Mouse (Mus musculus) intestine, postnatal 0 days (tissue): ENCODE data around the gene Vmn1r95. TPM values are rescaled to one million over a fixed set of nuclear protein-coding genes. Genes with fewer than 3 reads are reported as not detected.
"Not testable (repeated sequence)": the region's sequence is repeated elsewhere in the genome, so short reads cannot be mapped to it uniquely, and the experiment has no call there.

Source experiments
- ATAC-seq: fragments of 200-750 bp; cut with Nextera tagmentation; 2 replicates; pipeline ENCODE4 v1.8.0; 2017; ENCODE audit warnings: mild to moderate bottlenecking, moderate TSS enrichment, moderate library complexity
- H3K27ac ChIP-seq: fragments of 300-500 bp; sonication (generic); 2 replicates; pipeline ENCODE4 v1.5.1; 2014; ENCODE audit warnings: mild to moderate bottlenecking, low read depth, low read length, moderate library complexity
- H3K27me3 ChIP-seq: fragments of 300-500 bp; sonication (generic); replicated peaks from 2 replicates; pipeline ENCODE4 v1.6.1; 2014; ENCODE audit warnings: low read length, mixed read lengths; ENCODE audit not compliant: control insufficient read depth, insufficient read depth
- H3K36me3 ChIP-seq: fragments of 300-500 bp; sonication (generic); 2 replicates; pipeline ENCODE4 v1.6.1; 2014; ENCODE audit warnings: mild to moderate bottlenecking, moderate library complexity; ENCODE audit not compliant: control insufficient read depth, insufficient read depth
- H3K4me1 ChIP-seq: fragments of 300-500 bp; sonication (generic); replicated peaks from 2 replicates; pipeline ENCODE4 v1.6.1; 2014; ENCODE audit warnings: antibody characterized with exemption, low read length, mixed read lengths; ENCODE audit not compliant: control insufficient read depth, insufficient read depth
- H3K4me2 ChIP-seq: fragments of 300-500 bp; sonication (generic); replicated peaks from 2 replicates; pipeline ENCODE4 v1.6.1; 2014; ENCODE audit warnings: low read depth, mild to moderate bottlenecking, moderate library complexity
- H3K4me3 ChIP-seq: fragments of 300-500 bp; sonication (generic); 2 replicates; pipeline ENCODE4 v1.5.1; 2014; ENCODE audit warnings: low read depth, low read length
- H3K9ac ChIP-seq: fragments of 300-500 bp; sonication (generic); 2 replicates; pipeline ENCODE4 v1.6.1; 2014; ENCODE audit warnings: mild to moderate bottlenecking, low read depth, low read length
- H3K9me3 ChIP-seq: fragments of 300-500 bp; sonication (generic); 2 replicates; pipeline ENCODE4 v1.6.1; 2016; ENCODE audit warnings: mixed run types; ENCODE audit not compliant: control insufficient read depth
- whole genome bisulfite sequencing: fragments of 180-500 bp; shearing (Covaris S2); extraction: QIAGEN DNeasy Blood & Tissue Kit; methylation state at CpG from one replicate; pipeline ENCODE4 v1.1.7; 2014; 5-methylcytosine and 5-hydroxymethylcytosine counted together
- polyA plus RNA-seq: library from polyadenylated mRNA; unstranded; fragments of >200 nt; fragmentation: Nextera tagmentation; extraction: Ambion mirVana; gene quantifications from 2 replicates; pipeline ENCODE4 v1.2.1, GENCODE M21; 2015

Gene Vmn1r95
- not detected in 2 replicates for polyA plus RNA-seq

GRCm38 (mm10) chr7:20193410-20193809, at the start of gene Vmn1r95:
Gene Vmn1r95 (plus strand): TSS chr7:20193710.
- not testable (repeated sequence) for H3K27ac ChIP-seq, H3K27me3 ChIP-seq, H3K9me3 ChIP-seq, H3K36me3 ChIP-seq, H3K4me3 ChIP-seq, H3K9ac ChIP-seq, H3K4me1 ChIP-seq, ATAC-seq, H3K4me2 ChIP-seq
- WGBS = no CpG with 5 or more reads among the region's 3 CpGs

GRCm38 (mm10) chr7:20168277-20168676, 25.2 kb upstream of the Vmn1r95 start, which contains the start of gene Vmn1r94:
Gene Vmn1r94 (minus strand): TSS chr7:20168377.
- H3K4me1 ChIP-seq, H3K9ac ChIP-seq, H3K27ac ChIP-seq, H3K27me3 ChIP-seq, H3K36me3 ChIP-seq, H3K4me3 ChIP-seq, H3K9me3 ChIP-seq, ATAC-seq, H3K4me2 ChIP-seq: not testable (repeated sequence)
- no CpG with 5 or more reads among the region's 3 CpGs for WGBS

GRCm38 (mm10) chr7:20205507-20205906, 12.0 kb downstream of the Vmn1r95 start, which contains the start of gene Gm6164:
Gene Gm6164 (minus strand): TSS chr7:20205607.
- not testable (repeated sequence) for H3K4me3 ChIP-seq, H3K4me2 ChIP-seq, H3K9me3 ChIP-seq, ATAC-seq, H3K27me3 ChIP-seq, H3K27ac ChIP-seq, H3K36me3 ChIP-seq, H3K9ac ChIP-seq, H3K4me1 ChIP-seq
- no CpG with 5 or more reads among the region's 2 CpGs for WGBS

GRCm38 (mm10) chr7:20233728-20234127, 40.2 kb downstream of the Vmn1r95 start, which contains the start of gene Gm4498:
Gene Gm4498 (minus strand): TSS chr7:20233828.
- not testable (repeated sequence) for H3K9me3 ChIP-seq, H3K36me3 ChIP-seq
- no CpG with 5 or more reads among the region's 2 CpGs for WGBS

More at GRCm38 (mm10) chr7:20233728-20234127, 40.2 kb downstream of the Vmn1r95 start, which contains the start of gene Gm4498:
- not testable (repeated sequence) for H3K4me3 ChIP-seq, H3K4me1 ChIP-seq, ATAC-seq, H3K9ac ChIP-seq, H3K27me3 ChIP-seq, H3K4me2 ChIP-seq, H3K27ac ChIP-seq

Other genes with a start within 250 kb of the Vmn1r95 start
- 171 and 189 TPM in 2 replicates for gene Igsf23, start 243.0 kb upstream of the Vmn1r95 start, polyA plus RNA-seq
- gene Ceacam20, start 228.3 kb upstream of the Vmn1r95 start, polyA plus RNA-seq = 36.1 and 39.7 TPM in 2 replicates
- 1.9 and 2.7 TPM in 2 replicates for gene Nlrp9b, start 202.2 kb upstream of the Vmn1r95 start, polyA plus RNA-seq
- not detected in 2 replicates for gene Vmn1r91, start 94.0 kb upstream of the Vmn1r95 start, polyA plus RNA-seq
- not detected in 2 replicates for gene Gm16442, start 71.1 kb upstream of the Vmn1r95 start, polyA plus RNA-seq
- not detected in 2 replicates for gene Vmn1r93, start 54.6 kb upstream of the Vmn1r95 start, polyA plus RNA-seq
- gene Vmn1r94, start 25.3 kb upstream of the Vmn1r95 start, polyA plus RNA-seq = not detected in 2 replicates
- not detected in 2 replicates for gene Gm6164, start 11.9 kb downstream of the Vmn1r95 start, polyA plus RNA-seq
- gene Gm4498, start 40.1 kb downstream of the Vmn1r95 start, polyA plus RNA-seq = not detected in 2 replicates
- not detected in 2 replicates for gene Gm5890, start 69.1 kb downstream of the Vmn1r95 start, polyA plus RNA-seq
- not detected in 2 replicates for gene Gm4133, start 140.4 kb downstream of the Vmn1r95 start, polyA plus RNA-seq
- not detected in 2 replicates for gene Gm5728, start 181.7 kb downstream of the Vmn1r95 start, polyA plus RNA-seq
- gene Vmn1r100, start 224.2 kb downstream of the Vmn1r95 start, polyA plus RNA-seq = not detected in 2 replicates
- gene Vmn1r101, start 248.9 kb downstream of the Vmn1r95 start, polyA plus RNA-seq = not detected in 2 replicates